Mouse (Mus musculus) frontal cortex, postnatal 25 days (tissue): ENCODE measurements at regions not wholly inside any gene's neighbourhood (a gene's known extent, or its start where the extent isn't known, plus 50 kb on each side); places are given as distances from the start of the nearest gene placed in this dataset.

ENCODE experiments used
- DNase-seq, 2 experiments: peaks; one replicate each; pipeline ENCODE4 v3.0.0; 2022; ENCODE audit warnings: low spot score in 2 of 2

GRCm38 (mm10) chr4:152935484-152935883 is 457.8 kb upstream of the Kcnab2 start:
- DNase-seq = no peak

- DNase-seq = no peak
Observed at GRCm38 (mm10) chr4:152928422-152928985, 450.8 kb upstream of the Kcnab2 start.

GRCm38 (mm10) chr4:152920261-152920660 is 442.6 kb upstream of the Kcnab2 start:
- DNase-seq = no peak

GRCm38 (mm10) chr4:152919851-152920250 is 442.2 kb upstream of the Kcnab2 start:
- DNase-seq = no peak

GRCm38 (mm10) chr4:152916576-152916975 is 438.9 kb upstream of the Kcnab2 start:
- no peak for DNase-seq

- no peak for DNase-seq
Observed at GRCm38 (mm10) chr4:152913497-152913896, 435.8 kb upstream of the Kcnab2 start.

- no peak for DNase-seq
Observed at GRCm38 (mm10) chr4:152912846-152913245, 435.2 kb upstream of the Kcnab2 start.

- DNase-seq = peak; percentile 19 to 23
Observed at GRCm38 (mm10) chr4:152908235-152908634, 430.6 kb upstream of the Kcnab2 start.

GRCm38 (mm10) chr4:152902851-152903250 is 425.2 kb upstream of the Kcnab2 start:
- no peak for DNase-seq

- no peak for DNase-seq
Observed at GRCm38 (mm10) chr4:152900049-152900448, 422.4 kb upstream of the Kcnab2 start.

- no peak for DNase-seq
Observed at GRCm38 (mm10) chr4:152895076-152895475, 417.4 kb upstream of the Kcnab2 start.

GRCm38 (mm10) chr4:152892997-152893396 is 415.3 kb upstream of the Kcnab2 start:
- DNase-seq = no peak

- no peak for DNase-seq
Observed at GRCm38 (mm10) chr4:152889211-152889610, 411.5 kb upstream of the Kcnab2 start.

- no peak for DNase-seq
Observed at GRCm38 (mm10) chr4:152888306-152888705, 410.6 kb upstream of the Kcnab2 start.

GRCm38 (mm10) chr4:152886773-152887172 is 409.1 kb upstream of the Kcnab2 start:
- DNase-seq = no peak

- DNase-seq = no peak
Observed at GRCm38 (mm10) chr4:152881433-152881930, 403.8 kb upstream of the Kcnab2 start.

- no peak for DNase-seq
Observed at GRCm38 (mm10) chr4:152880368-152880767, 402.7 kb upstream of the Kcnab2 start.

- DNase-seq = no peak
Observed at GRCm38 (mm10) chr4:152878941-152879340, 401.3 kb upstream of the Kcnab2 start.

- DNase-seq = no peak
Observed at GRCm38 (mm10) chr4:152878401-152878800, 400.7 kb upstream of the Kcnab2 start.

- DNase-seq = no peak
Observed at GRCm38 (mm10) chr4:152870046-152870445, 392.4 kb upstream of the Kcnab2 start.

GRCm38 (mm10) chr4:152865894-152866293 is 388.2 kb upstream of the Kcnab2 start:
- no peak for DNase-seq

- no peak for DNase-seq
Observed at GRCm38 (mm10) chr4:152862818-152863614, 385.3 kb upstream of the Kcnab2 start.

GRCm38 (mm10) chr4:152859161-152859560 is 381.5 kb upstream of the Kcnab2 start:
- no peak for DNase-seq
